Mouse (Mus musculus) limb, embryonic 10.5 days (tissue): ENCODE results near the gene Apbb1. TPM values are rescaled to one million over a fixed set of nuclear protein-coding genes. Genes with fewer than 3 reads are reported as not detected.

Source experiments
- DNase-seq: peaks from one replicate; pipeline ENCODE4 v3.0.0-alpha.2; 2017; ENCODE audit warnings: low spot score
- H3K27ac ChIP-seq: fragments of 300-500 bp; sonication (generic); 2 replicates; pipeline ENCODE4 v1.5.1; 2016; ENCODE audit warnings: mild to moderate bottlenecking
- H3K27me3 ChIP-seq: fragments of 300-500 bp; sonication (generic); 2 replicates; pipeline ENCODE4 v1.6.1; 2016; ENCODE audit warnings: low read depth, mild to moderate bottlenecking; ENCODE audit not compliant: poor library complexity, severe bottlenecking
- H3K36me3 ChIP-seq: fragments of 300-500 bp; sonication (generic); 2 replicates; pipeline ENCODE4 v1.6.1; 2016; ENCODE audit warnings: mild to moderate bottlenecking, moderate library complexity
- H3K4me1 ChIP-seq: fragments of 300-500 bp; sonication (generic); 2 replicates; pipeline ENCODE4 v1.6.1; 2016
- H3K4me3 ChIP-seq: fragments of 300-500 bp; sonication (generic); 2 replicates; pipeline ENCODE4 v1.5.1; 2016; ENCODE audit warnings: mild to moderate bottlenecking, moderate library complexity
- H3K9me3 ChIP-seq: fragments of 300-500 bp; sonication (generic); replicated peaks from 2 replicates; pipeline ENCODE4 v1.6.1; 2016; ENCODE audit warnings: mild to moderate bottlenecking
- whole genome bisulfite sequencing: fragments of 180-500 bp; shearing (Covaris S2); methylation state at CpG from one replicate; pipeline ENCODE4 v1.1.7; 2016; 5-methylcytosine and 5-hydroxymethylcytosine counted together
- polyA plus RNA-seq: library from polyadenylated mRNA; unstranded; fragments of >200 nt; fragmentation: Nextera tagmentation; extraction: Ambion mirVana; gene quantifications from 2 replicates; pipeline ENCODE4 v1.2.1, GENCODE M21; 2016

Gene Apbb1
- polyA plus RNA-seq, 1 experiment from 2014 or later = 81.9 TPM

GRCm38 (mm10) chr7:105545986-105546385 lies 35.5 kb downstream of the Apbb1 start:
- DNase-seq = no peak
- 73% methylated on average over 8 of the region's 8 CpGs for WGBS
- Histone ChIP-seq H3K27me3 (no peaks in the 10 kb centered on the region), H3K27ac (no peak overlapping the region), H3K36me3 (no peaks in the 10 kb centered on the region), H3K4me3 (no peak overlapping the region), H3K9me3 (no peaks in the 10 kb centered on the region), H3K4me1 (peaks cover 7% of the 10 kb centered on the region; the same call in 1 of the 2 replicates)

DNA sequence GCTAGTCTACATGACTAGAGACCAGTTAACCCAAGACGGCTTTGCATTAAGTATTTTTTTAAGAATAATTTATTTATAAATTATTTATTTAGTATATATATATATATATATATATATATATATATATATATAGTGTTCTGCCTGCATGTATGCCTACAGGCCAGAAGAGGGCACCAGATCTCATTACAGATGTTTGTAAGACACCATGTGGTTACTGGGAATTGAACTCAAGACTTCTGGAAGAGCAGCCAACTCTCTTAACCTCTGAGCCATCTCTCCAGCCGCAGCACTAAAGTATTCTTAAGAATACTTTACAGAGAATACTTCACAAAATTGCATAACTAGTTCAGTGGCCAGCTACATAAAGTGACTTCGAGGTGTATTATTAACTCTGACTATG lies 47.3 kb downstream of the Apbb1 start:
- Histone ChIP-seq H3K27me3 (no peaks in the 10 kb centered on the region), H3K27ac (no peak overlapping the region), H3K4me1 (no peaks in the 10 kb centered on the region), H3K4me3 (no peak overlapping the region), H3K36me3 (no peaks in the 10 kb centered on the region), H3K9me3 (no peaks in the 10 kb centered on the region)
- WGBS = 89% methylated on average over 3 of the region's 3 CpGs
- no peak for DNase-seq

DNA sequence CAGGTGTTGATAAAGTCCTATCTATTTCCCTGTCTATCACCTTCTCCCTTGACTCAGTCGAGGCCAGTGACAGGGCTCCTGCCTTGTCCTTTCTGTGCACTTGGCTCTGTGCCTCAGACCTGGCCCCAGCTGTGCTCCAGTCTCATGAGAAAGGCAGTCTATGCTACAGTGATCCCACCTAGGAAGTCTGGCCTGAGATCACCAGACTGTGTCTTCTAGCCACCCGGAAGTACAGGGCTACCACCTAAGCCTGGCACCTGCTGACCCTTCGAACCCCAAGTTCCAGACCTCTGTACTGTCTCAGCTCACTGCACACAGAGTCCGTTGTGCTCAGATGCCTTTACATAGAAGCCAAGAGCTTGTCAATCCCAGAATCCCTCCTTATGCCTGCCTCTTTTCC lies 53.4 kb downstream of the Apbb1 start:
- no peak for DNase-seq
- 89% methylated on average over 4 of the region's 4 CpGs for WGBS
- Histone ChIP-seq H3K27ac (no peak overlapping the region), H3K36me3 (no peaks in the 10 kb centered on the region), H3K9me3 (no peaks in the 10 kb centered on the region), H3K27me3 (peaks cover 27% of the 10 kb centered on the region), H3K4me1 (no peaks in the 10 kb centered on the region), H3K4me3 (no peak overlapping the region)

- no peaks in the 10 kb centered on the region for H3K4me1 ChIP-seq
- no peak overlapping the region for H3K27ac ChIP-seq
- DNase-seq = no peak
- H3K27me3 ChIP-seq = peaks cover 32% of the 10 kb centered on the region
- no peaks in the 10 kb centered on the region for H3K9me3 ChIP-seq
- no peaks in the 10 kb centered on the region for H3K36me3 ChIP-seq
- no peak overlapping the region for H3K4me3 ChIP-seq
- WGBS = 50% methylated on average over 1 of the region's 1 CpGs
Measured at GRCm38 (mm10) chr7:105527306-105527937, 54.0 kb downstream of the Apbb1 start.

GRCm38 (mm10) chr7:105524222-105524621 lies 57.2 kb downstream of the Apbb1 start:
- Histone ChIP-seq H3K4me1 (peaks cover 13% of the 10 kb centered on the region), H3K36me3 (no peaks in the 10 kb centered on the region), H3K4me3 (no peak overlapping the region), H3K27me3 (peaks cover 50% of the 10 kb centered on the region), H3K9me3 (no peaks in the 10 kb centered on the region), H3K27ac (no peak overlapping the region)
- 87% methylated on average over 2 of the region's 2 CpGs for WGBS
- DNase-seq = no peak

- Histone ChIP-seq H3K27me3 (peaks cover 69% of the 10 kb centered on the region), H3K4me3 (no peak overlapping the region), H3K27ac (no peak overlapping the region), H3K4me1 (peaks cover 13% of the 10 kb centered on the region), H3K9me3 (no peaks in the 10 kb centered on the region), H3K36me3 (no peaks in the 10 kb centered on the region)
- 19% methylated on average over 6 of the region's 6 CpGs for WGBS
- no peak for DNase-seq
Measured at GRCm38 (mm10) chr7:105520201-105520600, 61.3 kb downstream of the Apbb1 start.

DNA sequence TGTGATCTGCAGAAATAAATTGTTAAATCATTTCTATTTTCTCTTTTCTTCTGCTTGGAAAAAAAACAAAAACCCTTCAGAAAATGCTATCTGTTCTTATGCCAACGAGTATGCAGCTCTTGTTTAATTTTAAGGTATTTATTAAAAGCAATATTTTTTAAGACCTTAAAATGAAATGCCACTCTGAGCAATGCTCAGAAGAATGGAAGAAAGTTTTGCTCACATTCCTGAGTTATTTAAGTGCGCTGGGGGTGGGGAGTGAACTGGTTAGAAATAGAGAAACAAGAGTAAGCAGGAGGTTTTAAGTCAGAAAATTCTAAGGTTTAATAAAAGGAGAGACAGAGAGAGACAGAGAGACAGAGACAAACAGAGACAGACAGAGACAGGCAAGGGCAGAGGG lies 61.7 kb downstream of the Apbb1 start:
- Histone ChIP-seq H3K4me1 (peaks cover 16% of the 10 kb centered on the region), H3K27ac (no peak overlapping the region), H3K27me3 (peaks cover 66% of the 10 kb centered on the region), H3K36me3 (no peaks in the 10 kb centered on the region), H3K9me3 (no peaks in the 10 kb centered on the region), H3K4me3 (no peak overlapping the region)
- 82% methylated on average over 2 of the region's 2 CpGs for WGBS
- no peak for DNase-seq

- Histone ChIP-seq H3K27me3 (peaks cover 66% of the 10 kb centered on the region), H3K9me3 (no peaks in the 10 kb centered on the region)
- 62% methylated on average over 11 of the region's 11 CpGs for whole genome bisulfite sequencing
Measured at GRCm38 (mm10) chr7:105519336-105519735, 62.1 kb downstream of the Apbb1 start.

DNA sequence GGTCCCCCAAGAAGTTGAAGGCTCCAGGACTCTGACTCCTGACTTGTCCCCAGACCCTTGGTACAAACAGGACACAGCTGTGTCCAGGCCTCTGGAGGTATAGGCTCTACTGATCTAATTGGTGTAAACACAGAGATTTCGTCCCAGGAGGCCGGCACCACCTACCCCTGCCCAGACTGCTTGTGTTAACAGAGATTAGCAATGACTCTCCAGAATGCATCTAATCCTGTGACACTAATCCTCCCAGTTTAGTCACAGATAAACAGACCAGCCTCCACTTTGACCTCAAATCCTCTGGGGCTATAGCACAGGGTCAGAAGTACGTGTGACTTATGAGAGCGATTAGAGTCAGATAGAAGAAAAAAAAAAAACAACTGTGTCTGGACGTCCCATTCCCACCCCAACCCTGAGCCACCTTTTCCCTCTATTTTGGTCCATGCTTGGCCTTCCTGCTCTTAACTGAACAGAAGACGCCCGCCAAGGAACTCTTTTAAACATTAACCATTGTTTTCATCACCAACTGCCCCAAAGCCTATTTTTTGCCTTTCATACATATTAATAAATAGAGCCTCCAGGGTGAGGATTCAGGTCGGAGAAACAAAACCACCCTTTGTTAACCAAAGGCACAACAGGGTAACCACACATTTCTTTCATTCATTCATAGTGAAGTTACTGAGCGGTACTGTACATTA lies 64.6 kb downstream of the Apbb1 start:
- no peaks in the 10 kb centered on the region for H3K36me3 ChIP-seq
- H3K4me1 ChIP-seq = peaks cover 16% of the 10 kb centered on the region
- DNase-seq = no peak
- 58% methylated on average over 9 of the region's 9 CpGs for WGBS
- no peaks in the 10 kb centered on the region for H3K9me3 ChIP-seq
- H3K27ac ChIP-seq = no peak overlapping the region
- H3K27me3 ChIP-seq = peaks cover 52% of the 10 kb centered on the region
- no peak overlapping the region for H3K4me3 ChIP-seq

More at GRCm38 (mm10) chr7:105519336-105519735, 62.1 kb downstream of the Apbb1 start:
- H3K4me3 ChIP-seq = no peak overlapping the region
- DNase-seq = no peak
- H3K4me1 ChIP-seq = peaks cover 16% of the 10 kb centered on the region
- no peak overlapping the region for H3K27ac ChIP-seq
- H3K36me3 ChIP-seq = no peaks in the 10 kb centered on the region

DNA sequence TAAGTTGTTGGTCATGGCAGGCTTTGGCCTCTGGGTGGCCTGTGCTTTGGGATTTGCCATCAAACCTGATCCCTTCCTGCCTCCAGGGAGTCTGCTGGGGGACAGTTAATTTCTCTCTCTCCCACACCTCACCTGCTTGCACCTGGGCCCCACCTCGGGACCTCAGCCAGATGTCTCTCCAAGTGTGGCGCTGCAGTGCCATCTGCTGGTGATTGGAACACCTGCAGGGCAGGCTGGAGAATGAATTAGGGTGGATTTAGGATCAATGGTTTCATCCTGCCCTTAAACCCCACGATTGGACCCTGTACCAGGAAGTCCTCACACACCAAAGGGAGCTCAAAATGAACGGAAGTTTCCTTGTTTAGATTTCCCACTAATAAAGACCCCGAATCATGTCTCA lies 66.3 kb downstream of the Apbb1 start:
- H3K27me3 ChIP-seq = peaks cover 45% of the 10 kb centered on the region
- WGBS = 11% methylated on average over 5 of the region's 5 CpGs

DNA sequence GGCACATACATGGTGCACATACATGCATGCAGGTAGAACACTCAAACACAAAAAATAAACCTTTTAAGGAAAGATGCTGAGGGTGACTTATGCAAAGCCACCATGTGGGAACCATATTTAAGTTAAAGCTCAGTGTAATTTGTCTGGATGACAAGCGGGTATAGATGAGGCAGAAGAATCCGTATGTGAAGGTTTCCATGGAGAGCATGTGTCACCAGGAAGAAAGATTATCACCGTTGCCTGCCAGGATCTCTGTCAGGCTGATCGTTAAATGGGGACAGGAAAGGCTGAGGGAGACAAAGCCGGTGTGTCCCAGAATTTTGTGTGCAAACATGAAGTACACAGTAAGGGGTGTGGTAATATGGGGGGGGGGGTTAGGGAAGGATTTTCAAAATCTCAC lies 66.9 kb downstream of the Apbb1 start:
- H3K4me3 ChIP-seq = no peak overlapping the region
- no peaks in the 10 kb centered on the region for H3K36me3 ChIP-seq
- H3K9me3 ChIP-seq = no peaks in the 10 kb centered on the region
- no peak overlapping the region for H3K27ac ChIP-seq
- H3K27me3 ChIP-seq = peaks cover 43% of the 10 kb centered on the region
- H3K4me1 ChIP-seq = peaks cover 5% of the 10 kb centered on the region; the same call in 1 of the 2 replicates
- DNase-seq = no peak
- WGBS = 40% methylated on average over 5 of the region's 5 CpGs

More for the DNA sequence above, 66.3 kb downstream of the Apbb1 start:
- peaks cover 11% of the 10 kb centered on the region; the same call in 1 of the 2 replicates for H3K4me1 ChIP-seq
- no peaks in the 10 kb centered on the region for H3K36me3 ChIP-seq
- peak; percentile 79 for DNase-seq
- H3K4me3 ChIP-seq = no peak overlapping the region
- H3K27ac ChIP-seq = no peak overlapping the region
- no peaks in the 10 kb centered on the region for H3K9me3 ChIP-seq

GRCm38 (mm10) chr7:105513845-105514291 lies 67.6 kb downstream of the Apbb1 start:
- 56% methylated on average over 5 of the region's 5 CpGs for WGBS
- Histone ChIP-seq H3K4me3 (no peak overlapping the region), H3K9me3 (no peaks in the 10 kb centered on the region), H3K27me3 (peaks cover 36% of the 10 kb centered on the region), H3K4me1 (peaks cover 3% of the 10 kb centered on the region; the same call in 1 of the 2 replicates), H3K27ac (no peak overlapping the region), H3K36me3 (no peaks in the 10 kb centered on the region)
- DNase-seq = no peak

GRCm38 (mm10) chr7:105510143-105510542 lies 71.3 kb downstream of the Apbb1 start:
- Histone ChIP-seq H3K9me3 (no peaks in the 10 kb centered on the region), H3K36me3 (no peaks in the 10 kb centered on the region), H3K27me3 (peaks cover 6% of the 10 kb centered on the region; the same call in 1 of the 2 replicates), H3K4me1 (peaks cover 2% of the 10 kb centered on the region; the same call in 1 of the 2 replicates), H3K27ac (no peak overlapping the region), H3K4me3 (no peak overlapping the region)
- 91% methylated on average over 5 of the region's 5 CpGs for WGBS
- DNase-seq = no peak
